Mouse (Mus musculus) forebrain, embryonic 16.5 days (tissue): ENCODE measurements around the gene Tgfb2. TPM values are rescaled to one million over a fixed set of nuclear protein-coding genes. Genes with fewer than 3 reads are reported as not detected.

ENCODE experiments used
- ATAC-seq: fragments of 200-750 bp; cut with Nextera tagmentation; 2 replicates; pipeline ENCODE4 v1.8.0; 2017; ENCODE audit warnings: mild to moderate bottlenecking, moderate library complexity
- H3K27ac ChIP-seq: fragments of 300-500 bp; sonication (generic); 2 replicates; pipeline ENCODE4 v1.5.1; 2014; ENCODE audit warnings: low read length, control low read depth
- H3K27me3 ChIP-seq: fragments of 300-500 bp; sonication (generic); replicated peaks from 2 replicates; pipeline ENCODE4 v1.6.1; 2014; ENCODE audit warnings: low read length; ENCODE audit not compliant: control insufficient read depth, insufficient read depth
- H3K36me3 ChIP-seq: fragments of 300-500 bp; sonication (generic); 2 replicates; pipeline ENCODE4 v1.6.1; 2014; ENCODE audit not compliant: control insufficient read depth, insufficient read depth
- H3K4me1 ChIP-seq: fragments of 300-500 bp; sonication (generic); replicated peaks from 2 replicates; pipeline ENCODE4 v1.6.1; 2014; ENCODE audit warnings: low read length; ENCODE audit not compliant: control insufficient read depth, insufficient read depth
- H3K4me2 ChIP-seq: fragments of 300-500 bp; sonication (generic); 2 replicates; pipeline ENCODE4 v1.6.1; 2014; ENCODE audit warnings: mild to moderate bottlenecking, low read length, control low read depth
- H3K4me3 ChIP-seq: fragments of 300-500 bp; sonication (generic); replicated peaks from 2 replicates; pipeline ENCODE4 v1.5.1; 2014; ENCODE audit warnings: mild to moderate bottlenecking, low read length, control low read depth
- H3K9ac ChIP-seq: fragments of 300-500 bp; sonication (generic); replicated peaks from 2 replicates; pipeline ENCODE4 v1.6.1; 2014; ENCODE audit warnings: low read depth, low read length, control low read depth
- H3K9me3 ChIP-seq: fragments of 300-500 bp; sonication (generic); 2 replicates; pipeline ENCODE4 v1.6.1; 2016; ENCODE audit warnings: low read length; ENCODE audit not compliant: control insufficient read depth
- WGBS: fragments of 180-500 bp; shearing (Covaris S2); extraction: QIAGEN DNeasy Blood & Tissue Kit; methylation state at CpG from one replicate; pipeline ENCODE4 v1.1.7; 2014; 5-methylcytosine and 5-hydroxymethylcytosine counted together
- polyA plus RNA-seq: library from polyadenylated mRNA; unstranded; fragments of >200 nt; fragmentation: Nextera tagmentation; extraction: Ambion mirVana; gene quantifications from 2 replicates; pipeline ENCODE4 v1.2.1, GENCODE M21; 2015

The Tgfb2 gene
- polyA plus RNA-seq: 21.4 and 22.0 TPM in 2 replicates

- no peaks in the 10 kb centered on the region for H3K9me3 ChIP-seq
- peak within 1 kb of the TSS; percentile 96 for H3K4me2 ChIP-seq
- H3K27ac ChIP-seq: peak within 1 kb of the TSS; percentile 56; the same call in 1 of the 2 replicates
- H3K4me3 ChIP-seq: peak within 1 kb of the TSS; percentile 78
- H3K36me3 ChIP-seq: no peaks in the 10 kb centered on the region
- H3K27me3 ChIP-seq: 0 out of 2 replicates have a peak, but pooled peaks cover 2% of the 10 kb centered on the region
- peaks cover 30% of the 10 kb centered on the region for H3K4me1 ChIP-seq
- H3K9ac ChIP-seq: peak within 1 kb of the TSS; percentile 80
- ATAC-seq: peak; percentile 44; the same call in 1 of the 2 replicates
- 4% methylated on average over 12 of the region's 12 CpGs for WGBS
These were observed at the start of gene Tgfb2 for GRCm38 (mm10) chr1:186705915-186706248. Tgfb2 (minus strand) TSS chr1:186705989.

GRCm38 (mm10) chr1:186749675-186750283 lies 44.0 kb upstream of the Tgfb2 start:
- Histone ChIP-seq H3K9me3 (no peaks in the 10 kb centered on the region), H3K4me1 (peaks cover 18% of the 10 kb centered on the region), H3K27ac (peak overlapping the region; percentile 82; the same call in 1 of the 2 replicates), H3K27me3 (no peaks in the 10 kb centered on the region), H3K4me3 (peak overlapping the region; percentile 93), H3K36me3 (no peaks in the 10 kb centered on the region), H3K9ac (peak overlapping the region; percentile 95), H3K4me2 (peak overlapping the region; percentile 72)
- ATAC-seq: peak; percentile 74
- 33% methylated on average over 10 of the region's 10 CpGs for WGBS

GRCm38 (mm10) chr1:186748724-186749653 lies 43.2 kb upstream of the Tgfb2 start, which contains the start of gene Rrp15:
Rrp15 (minus strand) TSS chr1:186749358.
- Histone ChIP-seq H3K4me2 (peak within 1 kb of the TSS; percentile 79), H3K4me3 (peak within 1 kb of the TSS; percentile 93), H3K27me3 (no peaks in the 10 kb centered on the region), H3K27ac (peak within 1 kb of the TSS; percentile 82), H3K36me3 (no peaks in the 10 kb centered on the region), H3K9ac (peak within 1 kb of the TSS; percentile 95), H3K4me1 (peaks cover 18% of the 10 kb centered on the region), H3K9me3 (no peaks in the 10 kb centered on the region)
- ATAC-seq: peak; percentile 93
- under 1% methylated on average over 46 of the region's 46 CpGs for WGBS

- ATAC-seq: no peak
- Histone ChIP-seq H3K4me3 (no peak overlapping the region), H3K9me3 (no peaks in the 10 kb centered on the region), H3K9ac (no peak overlapping the region), H3K4me2 (no peak overlapping the region), H3K27me3 (no peaks in the 10 kb centered on the region), H3K27ac (no peak overlapping the region), H3K4me1 (no peaks in the 10 kb centered on the region), H3K36me3 (peaks cover 5% of the 10 kb centered on the region)
- WGBS: 85% methylated on average over 7 of the region's 7 CpGs
These were observed 34.0 kb upstream of the Tgfb2 start for GRCm38 (mm10) chr1:186739828-186740227.

GRCm38 (mm10) chr1:186735537-186735936 lies 29.7 kb upstream of the Tgfb2 start:
- ATAC-seq: no peak
- 95% methylated on average over 5 of the region's 5 CpGs for WGBS
- peaks cover 5% of the 10 kb centered on the region for H3K36me3 ChIP-seq

GRCm38 (mm10) chr1:186733052-186733451 lies 27.3 kb upstream of the Tgfb2 start:
- no peaks in the 10 kb centered on the region for H3K9me3 ChIP-seq
- H3K4me1 ChIP-seq: no peaks in the 10 kb centered on the region
- ATAC-seq: no peak
- peaks cover 5% of the 10 kb centered on the region; the same call in 1 of the 2 replicates for H3K36me3 ChIP-seq
- H3K27ac ChIP-seq: no peak overlapping the region
- H3K4me3 ChIP-seq: no peak overlapping the region
- H3K4me2 ChIP-seq: no peak overlapping the region
- WGBS: 92% methylated on average over 8 of the region's 8 CpGs
- H3K27me3 ChIP-seq: no peaks in the 10 kb centered on the region
- H3K9ac ChIP-seq: no peak overlapping the region

More at GRCm38 (mm10) chr1:186735537-186735936, 29.7 kb upstream of the Tgfb2 start:
- Histone ChIP-seq H3K4me1 (no peaks in the 10 kb centered on the region), H3K4me2 (no peak overlapping the region), H3K9me3 (no peaks in the 10 kb centered on the region), H3K9ac (no peak overlapping the region), H3K27ac (no peak overlapping the region), H3K27me3 (no peaks in the 10 kb centered on the region), H3K4me3 (no peak overlapping the region)

GRCm38 (mm10) chr1:186728778-186729177 lies 23.0 kb upstream of the Tgfb2 start:
- Histone ChIP-seq H3K9me3 (no peaks in the 10 kb centered on the region), H3K4me1 (no peaks in the 10 kb centered on the region), H3K4me2 (no peak overlapping the region), H3K4me3 (no peak overlapping the region), H3K9ac (no peak overlapping the region), H3K36me3 (no peaks in the 10 kb centered on the region), H3K27me3 (no peaks in the 10 kb centered on the region), H3K27ac (no peak overlapping the region)
- no peak for ATAC-seq
- WGBS: 77% methylated on average over 4 of the region's 4 CpGs

- H3K9me3 ChIP-seq: no peaks in the 10 kb centered on the region
- no peaks in the 10 kb centered on the region for H3K27me3 ChIP-seq
- H3K27ac ChIP-seq: no peak overlapping the region
- H3K36me3 ChIP-seq: no peaks in the 10 kb centered on the region
- ATAC-seq: no peak
- no peak overlapping the region for H3K4me3 ChIP-seq
- H3K9ac ChIP-seq: no peak overlapping the region
- H3K4me2 ChIP-seq: no peak overlapping the region
- no peaks in the 10 kb centered on the region for H3K4me1 ChIP-seq
- 75% methylated on average over 7 of the region's 7 CpGs for WGBS
These were observed 20.3 kb upstream of the Tgfb2 start for GRCm38 (mm10) chr1:186726117-186726516.

- Histone ChIP-seq H3K36me3 (peaks cover 5% of the 10 kb centered on the region; the same call in 1 of the 2 replicates), H3K9me3 (no peaks in the 10 kb centered on the region), H3K27me3 (no peaks in the 10 kb centered on the region), H3K4me2 (no peak overlapping the region), H3K27ac (no peak overlapping the region), H3K4me1 (no peaks in the 10 kb centered on the region), H3K9ac (no peak overlapping the region), H3K4me3 (no peak overlapping the region)
- WGBS: 85% methylated on average over 9 of the region's 9 CpGs
- 0 out of 2 replicates have a peak, but pooled peaks have one; percentile 28 for ATAC-seq
These were observed 16.5 kb upstream of the Tgfb2 start for GRCm38 (mm10) chr1:186722299-186722698.
